Mouse (Mus musculus): ENCODE results near the gene Fbxo40. TPM values are rescaled to one million over a fixed set of nuclear protein-coding genes. Genes with fewer than 3 reads are reported as not detected.

Fbxo40 gene
- polyA plus RNA-seq, 1 experiment from 2014 or later = not detected

Other genes starting within 250 kb of the Fbxo40 start
- 13.2 and 13.9 TPM in 2 replicates for gene Slc15a2, start 205.5 kb downstream of the Fbxo40 start, polyA plus RNA-seq (2015; fragmentation: Nextera tagmentation; extraction: Ambion mirVana)
- 55.8 and 59.1 TPM in 2 replicates for gene Iqcb1, start 162.1 kb downstream of the Fbxo40 start, polyA plus RNA-seq (2015; fragmentation: Nextera tagmentation; extraction: Ambion mirVana)
- 0.84 and 0.91 TPM in 2 replicates for gene Eaf2, start 115.5 kb downstream of the Fbxo40 start, polyA plus RNA-seq (2015; fragmentation: Nextera tagmentation; extraction: Ambion mirVana)
- gene Golgb1, start 115.3 kb downstream of the Fbxo40 start, polyA plus RNA-seq (2015; fragmentation: Nextera tagmentation; extraction: Ambion mirVana) = 91.9 and 92.1 TPM in 2 replicates
- 2.1 and 2.3 TPM in 2 replicates for gene Hcls1, start 55.5 kb downstream of the Fbxo40 start, polyA plus RNA-seq (2015; fragmentation: Nextera tagmentation; extraction: Ambion mirVana)
- gene Polq, start 21.3 kb upstream of the Fbxo40 start, polyA plus RNA-seq (2015; fragmentation: Nextera tagmentation; extraction: Ambion mirVana) = 5.0 and 5.6 TPM in 2 replicates

Data from forebrain, embryonic 15.5 days (tissue).